Mouse (Mus musculus) heart, embryonic 14.5 days (tissue): Measurements from ENCODE around the gene Wscd2. TPM values are rescaled to one million over a fixed set of nuclear protein-coding genes. Genes with fewer than 3 reads are reported as not detected.

Experiments used
- ATAC-seq: fragments of 200-750 bp; cut with Nextera tagmentation; 2 replicates; pipeline ENCODE4 v1.8.0; 2017; ENCODE audit warnings: low read depth, moderate TSS enrichment; ENCODE audit not compliant: insufficient number of reproducible peaks, insufficient read depth, low FRiP score
- H3K27ac ChIP-seq, 2 experiments: fragments of 200-500 bp in 1 of 2; fragments of 300-500 bp in 1 of 2; sonication (generic) in 1 of 2; replicated peaks in 1 of 2; 2 replicates each; pipeline ENCODE4 v1.5.1; 2012 to 2014; ENCODE audit warnings: low read depth in 2 of 2, low read length in 2 of 2, control low read depth in 1 of 2, mild to moderate bottlenecking in 1 of 2, mixed read lengths in 1 of 2; ENCODE audit not compliant: control insufficient read depth in 1 of 2, insufficient read depth in 1 of 2
- H3K27me3 ChIP-seq: fragments of 300-500 bp; sonication (generic); 2 replicates; pipeline ENCODE4 v1.6.1; 2014; ENCODE audit warnings: mild to moderate bottlenecking, low read length, control low read depth; ENCODE audit not compliant: control insufficient read depth, insufficient read depth
- H3K36me3 ChIP-seq: fragments of 300-500 bp; sonication (generic); 2 replicates; pipeline ENCODE4 v1.6.1; 2014; ENCODE audit warnings: mild to moderate bottlenecking, control low read depth, low read length, mixed read lengths; ENCODE audit not compliant: control insufficient read depth, insufficient read depth
- H3K4me1 ChIP-seq, 2 experiments: fragments of 200-500 bp in 1 of 2; fragments of 300-500 bp in 1 of 2; sonication (generic) in 1 of 2; 2 replicates each; pipeline ENCODE4 v1.6.1; 2012 to 2014; ENCODE audit warnings: low read length in 2 of 2, control low read depth in 1 of 2, mixed read lengths in 1 of 2; ENCODE audit not compliant: control insufficient read depth in 2 of 2, insufficient read depth in 2 of 2
- H3K4me2 ChIP-seq: fragments of 300-500 bp; sonication (generic); 2 replicates; pipeline ENCODE4 v1.6.1; 2014; ENCODE audit warnings: mild to moderate bottlenecking, low read length
- H3K4me3 ChIP-seq, 2 experiments: fragments of 200-500 bp in 1 of 2; fragments of 300-500 bp in 1 of 2; sonication (generic) in 1 of 2; 2 replicates each; pipeline ENCODE4 v1.5.1; 2012 to 2014; ENCODE audit warnings: low read length in 2 of 2, mild to moderate bottlenecking in 2 of 2, control low read depth in 1 of 2, low read depth in 1 of 2, moderate library complexity in 1 of 2; ENCODE audit not compliant: control insufficient read depth in 1 of 2, insufficient read depth in 1 of 2
- H3K9ac ChIP-seq: fragments of 300-500 bp; sonication (generic); 2 replicates; pipeline ENCODE4 v1.6.1; 2014; ENCODE audit warnings: mild to moderate bottlenecking, low read length
- H3K9me3 ChIP-seq: fragments of 300-500 bp; sonication (generic); 2 replicates; pipeline ENCODE4 v1.6.1; 2016; ENCODE audit warnings: low read length, control low read depth; ENCODE audit not compliant: control insufficient read depth
- WGBS: fragments of 180-500 bp; shearing (Covaris S2); extraction: QIAGEN DNeasy Blood & Tissue Kit; methylation state at CpG from one replicate; pipeline ENCODE4 v1.1.7; 2014; 5-methylcytosine and 5-hydroxymethylcytosine counted together
- polyA plus RNA-seq: library from polyadenylated mRNA; unstranded; fragments of >200 nt; fragmentation: Nextera tagmentation; extraction: Ambion mirVana; gene quantifications from 2 replicates; pipeline ENCODE4 v1.2.1, GENCODE M21; 2014

Wscd2 gene
- polyA plus RNA-seq, 1 experiment from 2014 or later: 2.8 TPM

DNA sequence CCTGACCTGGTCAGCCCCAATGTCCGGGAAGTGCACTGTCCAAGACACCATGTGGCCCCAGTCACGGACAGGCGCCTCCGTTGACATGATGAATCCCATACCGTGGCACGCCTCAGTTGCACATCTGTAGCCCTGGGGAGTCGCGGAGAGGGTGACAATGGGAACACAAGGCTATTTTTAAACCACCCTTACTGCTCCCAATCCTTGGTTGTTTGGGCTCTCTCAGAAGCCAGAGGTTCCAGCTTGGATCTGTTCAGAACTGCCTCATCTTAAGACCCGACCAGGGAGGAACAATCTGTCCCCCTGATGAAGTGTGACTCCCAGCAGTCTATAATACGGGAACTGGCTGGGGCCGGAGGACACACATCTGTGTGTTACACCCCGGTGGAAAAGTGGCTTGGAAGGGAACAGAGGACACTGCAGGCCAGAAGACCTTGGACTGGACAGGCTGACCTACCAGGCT lies 121.7 kb downstream of the Wscd2 start:
- no peak for ATAC-seq
- Histone ChIP-seq H3K36me3 (0 out of 2 replicates have a peak, but pooled peaks cover 4% of the 10 kb centered on the region), H3K9ac (no peak overlapping the region), H3K27ac (no peak overlapping the region), H3K27me3 (peaks cover 9% of the 10 kb centered on the region; the same call in 1 of the 2 replicates), H3K9me3 (no peaks in the 10 kb centered on the region), H3K4me2 (no peak overlapping the region), H3K4me1 (0 out of 4 replicates have a peak, but pooled peaks cover 0 to 8% of the 10 kb centered on the region in 2 experiments), H3K4me3 (no peak overlapping the region)
- 59% methylated on average over 12 of the region's 12 CpGs for WGBS

DNA sequence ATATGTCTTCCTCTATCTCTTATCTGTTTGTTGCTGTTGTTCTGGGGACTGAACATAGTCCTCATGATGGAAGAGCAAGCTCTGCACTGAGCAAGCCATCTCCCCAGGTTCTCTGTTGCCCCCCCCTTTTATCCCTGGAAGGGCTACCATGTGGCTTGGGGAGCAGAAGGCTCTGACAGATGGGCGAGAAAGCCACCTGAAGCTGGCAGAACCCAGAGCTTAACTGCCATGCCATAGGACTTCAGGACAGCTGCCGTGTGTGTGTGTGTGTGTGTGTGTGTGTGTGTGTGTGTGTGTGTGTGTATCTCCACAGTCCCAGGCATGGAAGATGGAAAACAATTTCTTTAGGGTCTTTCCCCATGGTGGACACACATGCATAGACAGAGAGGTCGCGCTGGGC lies 128.6 kb downstream of the Wscd2 start:
- no peak for ATAC-seq
- Histone ChIP-seq H3K27me3 (no peaks in the 10 kb centered on the region; the same call in 1 of the 2 replicates), H3K4me3 (no peak overlapping the region), H3K4me2 (no peak overlapping the region), H3K9ac (no peak overlapping the region), H3K27ac (no peak overlapping the region), H3K36me3 (0 out of 2 replicates have a peak, but pooled peaks cover 4% of the 10 kb centered on the region), H3K4me1 (no peaks in the 10 kb centered on the region), H3K9me3 (no peaks in the 10 kb centered on the region)
- whole genome bisulfite sequencing: 89% methylated on average over 4 of the region's 4 CpGs

DNA sequence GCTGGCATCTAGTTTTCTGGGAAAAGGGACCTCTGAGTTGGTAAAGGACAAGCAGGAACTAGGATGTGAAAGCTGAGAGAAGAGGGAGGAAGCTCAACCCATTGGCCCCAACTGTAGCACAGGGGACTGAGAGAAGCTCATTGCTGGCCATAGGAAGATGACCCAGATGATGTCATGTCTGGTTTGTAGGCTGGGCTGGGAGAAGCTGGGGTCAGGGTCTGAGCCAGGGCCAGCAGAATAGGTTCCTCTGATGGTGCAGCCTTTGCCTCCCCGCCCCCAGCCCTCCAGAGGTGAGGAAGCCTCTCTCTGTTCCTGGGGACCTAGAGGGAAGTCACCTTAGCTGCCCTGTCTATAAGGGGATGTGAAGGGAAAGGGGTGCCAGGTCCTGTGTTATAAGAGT lies 129.0 kb downstream of the Wscd2 start:
- 67% methylated on average over 1 of the region's 1 CpGs for WGBS
- H3K4me1 ChIP-seq: no peaks in the 10 kb centered on the region

DNA sequence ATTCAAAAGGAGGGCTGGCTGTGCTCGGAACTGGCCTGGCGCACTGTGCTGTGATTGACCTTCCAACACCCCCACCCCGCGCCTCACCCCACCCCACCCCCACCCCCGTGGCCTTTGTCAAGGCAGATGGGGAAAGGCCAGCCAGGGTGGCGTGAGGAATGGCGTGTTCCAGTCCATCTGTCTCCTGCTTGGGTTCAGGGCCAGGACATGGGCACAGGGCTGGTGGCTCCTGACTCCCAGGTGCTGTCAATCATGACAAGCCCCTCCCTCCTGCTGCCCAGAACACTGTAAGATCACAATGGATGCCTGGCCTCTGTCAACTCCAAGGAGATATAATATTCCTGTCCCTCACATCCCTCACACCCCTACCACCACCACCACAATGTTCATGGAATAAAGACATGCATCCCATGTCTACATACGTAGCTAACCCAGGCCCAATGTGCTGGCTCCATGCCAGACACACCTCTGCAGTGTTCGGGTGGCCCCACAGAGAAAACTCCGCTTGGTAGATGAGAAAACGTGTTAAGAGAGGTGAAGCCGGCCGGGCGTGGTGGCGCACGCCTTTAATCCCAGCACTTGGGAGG lies 130.1 kb downstream of the Wscd2 start:
- no peak overlapping the region for H3K9ac ChIP-seq
- no peaks in the 10 kb centered on the region for H3K36me3 ChIP-seq
- no peak for ATAC-seq
- WGBS: 70% methylated on average over 16 of the region's 16 CpGs
- no peak overlapping the region for H3K4me2 ChIP-seq
- no peaks in the 10 kb centered on the region for H3K9me3 ChIP-seq
- H3K27me3 ChIP-seq: no peaks in the 10 kb centered on the region; the same call in 1 of the 2 replicates
- 0 out of 4 replicates have a peak, but pooled peaks cover 0 to 2% of the 10 kb centered on the region in 2 experiments for H3K4me1 ChIP-seq
- no peak overlapping the region for H3K4me3 ChIP-seq
- H3K27ac ChIP-seq: no peak overlapping the region

More for the DNA sequence above, 129.0 kb downstream of the Wscd2 start:
- Histone ChIP-seq H3K27ac (no peak overlapping the region), H3K9me3 (no peaks in the 10 kb centered on the region), H3K9ac (no peak overlapping the region), H3K27me3 (no peaks in the 10 kb centered on the region; the same call in 1 of the 2 replicates), H3K4me3 (no peak overlapping the region), H3K4me2 (no peak overlapping the region), H3K36me3 (0 out of 2 replicates have a peak, but pooled peaks cover 4% of the 10 kb centered on the region)
- no peak for ATAC-seq

DNA sequence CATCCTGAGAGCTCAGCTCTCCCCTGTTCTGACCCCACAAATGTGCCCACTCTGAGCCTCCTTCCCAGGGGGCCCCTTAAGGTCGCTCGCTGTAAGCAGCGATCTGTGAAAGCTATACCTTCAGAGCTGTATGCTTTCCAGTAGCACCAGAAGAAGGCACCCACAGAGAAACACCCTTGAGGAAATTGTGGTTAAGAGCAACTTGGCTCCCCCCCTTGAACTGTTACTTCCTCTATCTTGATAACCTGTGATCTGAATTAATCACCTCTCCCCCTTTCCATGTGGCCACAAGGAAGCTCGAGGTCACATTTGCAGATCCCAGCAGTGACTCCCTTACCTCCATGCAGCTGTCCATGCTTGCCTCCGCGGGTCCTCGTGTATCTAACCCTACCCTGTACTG lies 130.9 kb downstream of the Wscd2 start:
- no peak overlapping the region for H3K27ac ChIP-seq
- 0 out of 4 replicates have a peak, but pooled peaks cover 0 to 2% of the 10 kb centered on the region in 2 experiments for H3K4me1 ChIP-seq
- ATAC-seq: no peak
- WGBS: 48% methylated on average over 7 of the region's 7 CpGs
- H3K27me3 ChIP-seq: no peaks in the 10 kb centered on the region; the same call in 1 of the 2 replicates
- H3K9ac ChIP-seq: no peak overlapping the region
- H3K9me3 ChIP-seq: no peaks in the 10 kb centered on the region
- H3K36me3 ChIP-seq: no peaks in the 10 kb centered on the region
- no peak overlapping the region for H3K4me2 ChIP-seq
- no peak overlapping the region for H3K4me3 ChIP-seq

DNA sequence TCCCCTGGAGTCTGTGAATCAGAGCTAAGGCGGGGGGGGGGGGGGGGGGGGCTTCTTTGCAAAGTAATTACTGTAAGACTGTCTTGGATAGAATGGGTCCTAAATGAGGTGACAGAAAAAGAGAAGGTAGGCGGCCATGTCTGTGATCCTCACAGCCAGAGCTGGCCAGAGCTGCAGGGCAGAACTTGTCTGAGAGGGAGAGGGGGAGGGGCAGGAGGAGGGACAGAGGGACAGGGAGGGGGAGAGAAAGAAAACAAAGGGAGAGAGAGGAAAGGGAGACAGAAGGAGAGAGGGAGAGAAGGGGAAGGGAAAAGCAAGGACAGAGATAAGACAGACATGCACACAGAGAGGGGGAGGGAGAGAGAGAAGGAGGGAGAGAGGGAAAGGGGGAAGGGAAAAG lies 132.9 kb downstream of the Wscd2 start:
- no peak for ATAC-seq
- no peak overlapping the region for H3K27ac ChIP-seq
- no peak overlapping the region for H3K9ac ChIP-seq
- peaks cover 17 to 19% of the 10 kb centered on the region in 2 experiments for H3K4me1 ChIP-seq
- H3K4me3 ChIP-seq: no peak overlapping the region
- 31% methylated on average over 1 of the region's 2 CpGs for WGBS
- no peaks in the 10 kb centered on the region for H3K9me3 ChIP-seq
- H3K27me3 ChIP-seq: no peaks in the 10 kb centered on the region
- H3K4me2 ChIP-seq: no peak overlapping the region
- no peaks in the 10 kb centered on the region for H3K36me3 ChIP-seq

DNA sequence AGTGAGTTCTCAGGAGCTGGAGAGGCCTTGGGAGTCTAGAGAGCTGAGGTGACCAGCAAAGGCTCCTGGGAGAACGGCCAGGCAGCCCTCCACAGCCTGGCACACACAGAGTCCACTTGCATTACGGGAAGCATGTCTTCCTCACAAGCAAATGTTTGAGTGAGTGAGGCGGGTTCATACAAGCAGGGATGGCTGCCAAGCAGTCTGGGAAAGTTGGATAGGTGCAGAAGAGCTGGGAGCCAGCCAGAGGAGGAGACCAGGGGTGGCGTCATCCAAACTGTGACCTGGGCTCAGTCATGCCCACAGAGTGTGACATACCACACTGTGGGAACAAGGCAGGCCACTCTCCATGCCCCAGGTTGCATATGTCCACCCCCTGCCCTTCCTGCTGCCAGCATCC lies 134.9 kb downstream of the Wscd2 start:
- H3K4me2 ChIP-seq: no peak overlapping the region
- no peak overlapping the region for H3K27ac ChIP-seq
- no peak for ATAC-seq
- 68% methylated on average over 4 of the region's 4 CpGs for WGBS
- 0 out of 2 replicates have a peak, but pooled peaks cover 5% of the 10 kb centered on the region for H3K27me3 ChIP-seq
- no peak overlapping the region for H3K4me3 ChIP-seq
- peaks cover 17 to 25% of the 10 kb centered on the region in 2 experiments for H3K4me1 ChIP-seq
- no peaks in the 10 kb centered on the region for H3K36me3 ChIP-seq
- no peaks in the 10 kb centered on the region for H3K9me3 ChIP-seq
- no peak overlapping the region for H3K9ac ChIP-seq
